ENCODE assay signal across 21 mouse cellular contexts in the genomic region with DNA sequence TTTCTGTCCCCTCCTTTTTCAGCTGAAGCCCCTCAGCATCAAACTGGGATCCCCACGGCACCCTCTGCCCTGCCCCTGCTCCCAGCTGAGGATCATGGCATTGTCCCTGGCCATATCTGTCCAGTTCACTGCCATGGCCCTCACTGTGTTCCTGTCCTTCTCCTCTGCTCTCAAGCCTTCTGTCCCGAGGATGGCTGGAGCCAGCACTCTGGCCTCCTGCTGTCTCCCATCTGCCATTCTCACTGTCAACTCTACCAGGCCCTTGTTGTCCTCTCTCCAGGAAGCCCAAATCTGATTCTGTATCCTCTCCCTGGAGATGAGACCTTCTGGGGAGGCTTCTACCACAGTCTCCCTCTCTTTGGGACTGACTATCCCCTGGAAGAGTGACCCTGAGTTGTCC. TPM values are rescaled to one million over a fixed set of nuclear protein-coding genes. Genes with fewer than 3 reads are reported as not detected.
DNase-seq lines count a peak whose midpoint lies in the region; ATAC-seq lines count a peak whose summit lies in the region.
"Had no signal": no experiment of that assay in that cellular context is flagged by ENCODE, and none has a peak within 500 bp of the region (broad histone marks: within the 10 kb centered on the region; RNA-seq: fewer than 3 reads in every experiment).

No protein-coding gene starts in this region.

- no peaks in the 10 kb centered on the region for H3K36me3 ChIP-seq in hindbrain, embryonic 10.5 days
- no peaks in the 10 kb centered on the region for H3K36me3 ChIP-seq in hindbrain, embryonic 16.5 days (ENCODE audit: control insufficient read depth, insufficient read depth, low read length)
- H3K36me3 ChIP-seq: embryonic facial prominence, embryonic 10.5 days; heart, embryonic 10.5 days had no signal

- peaks cover 7% of the 10 kb centered on the region for H3K4me1 ChIP-seq in hindbrain, embryonic 10.5 days (replicated peaks)
- H3K4me1 ChIP-seq in hindbrain, embryonic 16.5 days (ENCODE audit: control insufficient read depth, insufficient read depth, low read depth, low read length), result no peaks in the 10 kb centered on the region
- H3K4me1 ChIP-seq: forebrain, embryonic 13.5 days had no signal

- no peak for DNase-seq in hindbrain, embryonic 10.5 days (ENCODE audit: low spot score)
- peak; percentile 62 for DNase-seq in cerebellum, adult 11 months
- DNase-seq in cerebellum, adult 8-10 months, result peak; percentile 66
- DNase-seq in cerebellum, postnatal 25 days, result peak; percentile 82 to 85
- DNase-seq in heart, postnatal 25 days (ENCODE audit: low spot score), result no peak
- no peak for DNase-seq in heart, adult 11 months
- DNase-seq in left cerebral cortex, adult 18-20 months (ENCODE audit: low spot score in 2 of 2), result no peak
- DNase-seq: adrenal gland, postnatal 25 days; gastrocnemius, postnatal 36 days; heart, adult 18-20 months; heart, postnatal 10 days; kidney, adult 2 months had no signal

- WGBS in hindbrain, embryonic 10.5 days, result 50% methylated on average over 2 of the region's 2 CpGs
- 53% methylated on average over 2 of the region's 2 CpGs for WGBS in hindbrain, embryonic 16.5 days

- H3K9ac ChIP-seq in hindbrain, embryonic 16.5 days (ENCODE audit: low read depth, low read length), result no peak overlapping the region
- H3K9ac ChIP-seq: forebrain, embryonic 13.5 days; hindbrain, embryonic 14.5 days had no signal

- H3K27me3 ChIP-seq in hindbrain, embryonic 10.5 days (ENCODE audit: insufficient read depth, poor library complexity, severe bottlenecking), result no peaks in the 10 kb centered on the region
- no peaks in the 10 kb centered on the region for H3K27me3 ChIP-seq in hindbrain, embryonic 16.5 days (replicated peaks; ENCODE audit: control insufficient read depth, insufficient read depth, low read length)

- intact Hi-C loops in heart, postnatal 25 days (cut with DNase I), result no loop called here

- H3K9me3 ChIP-seq in hindbrain, embryonic 10.5 days, result no peaks in the 10 kb centered on the region
- no peaks in the 10 kb centered on the region for H3K9me3 ChIP-seq in hindbrain, embryonic 16.5 days (ENCODE audit: control insufficient read depth, low read length)
- H3K9me3 ChIP-seq: embryonic facial prominence, embryonic 10.5 days; forebrain, embryonic 13.5 days; heart, embryonic 10.5 days had no signal

- no peak overlapping the region for H3K4me3 ChIP-seq in hindbrain, embryonic 10.5 days
- H3K4me3 ChIP-seq in hindbrain, embryonic 16.5 days (ENCODE audit: low read length), result no peak overlapping the region
- H3K4me3 ChIP-seq: embryonic facial prominence, embryonic 10.5 days; forebrain, embryonic 13.5 days; heart, embryonic 10.5 days had no signal

- no peak for ATAC-seq in hindbrain, embryonic 16.5 days
- ATAC-seq: forebrain, embryonic 13.5 days; intestine, embryonic 16.5 days had no signal

- H3K4me2 ChIP-seq in hindbrain, embryonic 16.5 days (ENCODE audit: low read length), result no peak overlapping the region
- H3K4me2 ChIP-seq: forebrain, embryonic 13.5 days; hindbrain, embryonic 14.5 days had no signal

- 0 out of 2 replicates have a peak overlapping the region, but pooled peaks have one; percentile 24 for H3K27ac ChIP-seq in hindbrain, embryonic 10.5 days
- no peak overlapping the region for H3K27ac ChIP-seq in hindbrain, embryonic 16.5 days (ENCODE audit: low read depth, low read length)
- H3K27ac ChIP-seq: embryonic facial prominence, embryonic 10.5 days; forebrain, embryonic 13.5 days; heart, embryonic 10.5 days; hindbrain, embryonic 14.5 days had no signal

RNA-seq across cellular contexts. Expression of gene Igfn1, which starts 35.7 kb away (rescaled TPM):
- 0.09 TPM in 1 of 2 replicates, not detected in the other for polyA plus RNA-seq in hindbrain, embryonic 10.5 days (2016; fragmentation: Nextera tagmentation; extraction: Ambion mirVana)
- polyA plus RNA-seq in hindbrain, embryonic 16.5 days (2015; fragmentation: Nextera tagmentation; extraction: Ambion mirVana), result 0.05 TPM in 1 of 2 replicates, not detected in the other
- under 1 TPM in 1 of 2 experiments, not detected in 1; 0.20 TPM for total RNA-seq in heart, postnatal 25 days (2021)
- 10 to 100 TPM; 17.2 to 20.3 TPM for total RNA-seq in left cerebral cortex, adult 18-20 months (2021)
- total RNA-seq: hematopoietic stem cell, adult 5-6 weeks had no signal
- polyA plus RNA-seq: embryonic facial prominence, embryonic 14.5 days; forebrain, embryonic 13.5 days; heart, embryonic 10.5 days; hindbrain, embryonic 14.5 days had no signal

RNA-seq across cellular contexts. Expression of gene Tmem9, which starts 37.5 kb away (rescaled TPM):
- 148 and 161 TPM in 2 replicates for polyA plus RNA-seq in hindbrain, embryonic 10.5 days (2016; fragmentation: Nextera tagmentation; extraction: Ambion mirVana)
- 188 and 207 TPM in 2 replicates for polyA plus RNA-seq in hindbrain, embryonic 16.5 days (2015; fragmentation: Nextera tagmentation; extraction: Ambion mirVana)
- 10 to 100 TPM; 14.6 to 15.8 TPM for total RNA-seq in heart, postnatal 25 days (2021)
- total RNA-seq in left cerebral cortex, adult 18-20 months (2021), result 10 to 100 TPM; 66.3 to 67.8 TPM

RNA-seq across cellular contexts. Expression of gene Pkp1, which starts 51.5 kb away (rescaled TPM):
- polyA plus RNA-seq in hindbrain, embryonic 10.5 days (2016; fragmentation: Nextera tagmentation; extraction: Ambion mirVana), result 0.20 TPM in 1 of 2 replicates, not detected in the other
- polyA plus RNA-seq in hindbrain, embryonic 16.5 days (2015; fragmentation: Nextera tagmentation; extraction: Ambion mirVana), result 0.09 and 0.14 TPM in 2 replicates
- total RNA-seq in heart, postnatal 25 days (2021), result not detected
- total RNA-seq in left cerebral cortex, adult 18-20 months (2021), result under 1 TPM in 1 of 2 experiments, not detected in 1; 0.09 TPM
- total RNA-seq: adrenal gland, postnatal 25 days; heart, adult 18-20 months; hematopoietic stem cell, adult 5-6 weeks; MEL had no signal
- polyA plus RNA-seq: forebrain, embryonic 13.5 days; hindbrain, embryonic 14.5 days had no signal

Comparison
In these comparisons a context has a peak if more than half of its experiments do, and no peak if none do; other contexts are left out.
1. DNase-seq: peak in cerebellum, adult 11 months (single experiment), cerebellum, adult 8-10 months (single experiment) and cerebellum, postnatal 25 days (2 of 2); none in hindbrain, embryonic 10.5 days (single experiment), heart, postnatal 25 days (single experiment), heart, adult 11 months (single experiment) and left cerebral cortex, adult 18-20 months (0 of 2).
2. RNA of gene Igfn1, which starts 35.7 kb away (total RNA-seq): 17.2 to 20.3 TPM in left cerebral cortex, adult 18-20 months; 0.20 TPM in heart, postnatal 25 days; every median in the first group is over 10 times any median in the second.
3. RNA of gene Tmem9, which starts 37.5 kb away (total RNA-seq): 66.3 to 67.8 TPM in left cerebral cortex, adult 18-20 months; 14.6 to 15.8 TPM in heart, postnatal 25 days; every median in the first group is over 4 times any median in the second.